Mouse (Mus musculus) lung, embryonic 16.5 days (tissue): ENCODE data around the gene H2-M10.6. TPM values are rescaled to one million over a fixed set of nuclear protein-coding genes. Genes with fewer than 3 reads are reported as not detected.

Experiments
- ATAC-seq: fragments of 200-750 bp; cut with Nextera tagmentation; 2 replicates; pipeline ENCODE4 v1.8.0; 2017; ENCODE audit warnings: low read depth, mild to moderate bottlenecking, moderate library complexity
- H3K27ac ChIP-seq: fragments of 300-500 bp; sonication (generic); 2 replicates; pipeline ENCODE4 v1.5.1; 2014; ENCODE audit warnings: mild to moderate bottlenecking, control low read depth, low read length
- H3K27me3 ChIP-seq: fragments of 300-500 bp; sonication (generic); 2 replicates; pipeline ENCODE4 v1.6.1; 2014; ENCODE audit warnings: low read depth, low read length, mixed read lengths; ENCODE audit not compliant: control insufficient read depth, insufficient read depth
- H3K36me3 ChIP-seq: fragments of 300-500 bp; sonication (generic); 2 replicates; pipeline ENCODE4 v1.6.1; 2014; ENCODE audit warnings: low read length; ENCODE audit not compliant: control insufficient read depth, insufficient read depth
- H3K4me1 ChIP-seq: fragments of 300-500 bp; sonication (generic); replicated peaks from 2 replicates; pipeline ENCODE4 v1.6.1; 2014; ENCODE audit warnings: low read length, mixed read lengths; ENCODE audit not compliant: control insufficient read depth, insufficient read depth
- H3K4me2 ChIP-seq: fragments of 300-500 bp; sonication (generic); 2 replicates; pipeline ENCODE4 v1.6.1; 2014; ENCODE audit warnings: low read depth, low read length, control low read depth
- H3K4me3 ChIP-seq: fragments of 300-500 bp; sonication (generic); 2 replicates; pipeline ENCODE4 v1.5.1; 2014; ENCODE audit warnings: mild to moderate bottlenecking, low read length, control low read depth
- H3K9ac ChIP-seq: fragments of 300-500 bp; sonication (generic); 2 replicates; pipeline ENCODE4 v1.6.1; 2014; ENCODE audit warnings: low read length, control low read depth
- H3K9me3 ChIP-seq: fragments of 300-500 bp; sonication (generic); 2 replicates; pipeline ENCODE4 v1.6.1; 2016; ENCODE audit warnings: low read length; ENCODE audit not compliant: control insufficient read depth
- WGBS: fragments of 180-500 bp; shearing (Covaris S2); extraction: QIAGEN DNeasy Blood & Tissue Kit; methylation state at CpG from one replicate; pipeline ENCODE4 v1.1.7; 2014; 5-methylcytosine and 5-hydroxymethylcytosine counted together
- polyA plus RNA-seq: library from polyadenylated mRNA; unstranded; fragments of >200 nt; fragmentation: Nextera tagmentation; extraction: Ambion mirVana; gene quantifications from 2 replicates; pipeline ENCODE4 v1.2.1, GENCODE M21; 2015

H2-M10.6 gene
- polyA plus RNA-seq, 1 experiment from 2014 or later: not detected

- H3K36me3 ChIP-seq: peaks cover 12% of the 10 kb centered on the region
- 65% methylated on average over 5 of the region's 5 CpGs for WGBS
These were observed 39.2 kb downstream of the H2-M10.6 start for GRCm38 (mm10) chr17:36851200-36851599.

GRCm38 (mm10) chr17:36851627-36852026 lies 39.7 kb downstream of the H2-M10.6 start:
- H3K27ac ChIP-seq: no peak overlapping the region
- peaks cover 16% of the 10 kb centered on the region for H3K36me3 ChIP-seq
- H3K9me3 ChIP-seq: no peaks in the 10 kb centered on the region
- H3K4me2 ChIP-seq: no peak overlapping the region
- no peak for ATAC-seq
- H3K4me1 ChIP-seq: peaks cover 7% of the 10 kb centered on the region; the same call in 1 of the 2 replicates
- no peak overlapping the region for H3K9ac ChIP-seq
- WGBS: 59% methylated on average over 5 of the region's 5 CpGs
- H3K4me3 ChIP-seq: no peak overlapping the region
- H3K27me3 ChIP-seq: no peaks in the 10 kb centered on the region

More at GRCm38 (mm10) chr17:36851200-36851599, 39.2 kb downstream of the H2-M10.6 start:
- Histone ChIP-seq H3K4me2 (no peak overlapping the region), H3K4me1 (peaks cover 7% of the 10 kb centered on the region; the same call in 1 of the 2 replicates), H3K4me3 (no peak overlapping the region), H3K9ac (no peak overlapping the region), H3K27ac (no peak overlapping the region), H3K27me3 (no peaks in the 10 kb centered on the region), H3K9me3 (no peaks in the 10 kb centered on the region)
- no peak; the same call in 1 of the 2 replicates for ATAC-seq

- 92% methylated on average over 3 of the region's 3 CpGs for WGBS
- peaks cover 31% of the 10 kb centered on the region for H3K36me3 ChIP-seq
- no peak for ATAC-seq
These were observed 43.5 kb downstream of the H2-M10.6 start for GRCm38 (mm10) chr17:36855484-36855883.

GRCm38 (mm10) chr17:36856236-36856635 lies 44.3 kb downstream of the H2-M10.6 start:
- no peak overlapping the region for H3K27ac ChIP-seq
- no peak for ATAC-seq
- peaks cover 31% of the 10 kb centered on the region for H3K36me3 ChIP-seq
- no peak overlapping the region for H3K9ac ChIP-seq
- H3K27me3 ChIP-seq: no peaks in the 10 kb centered on the region
- no peak overlapping the region for H3K4me2 ChIP-seq
- H3K4me3 ChIP-seq: no peak overlapping the region
- 0 out of 2 replicates have a peak, but pooled peaks cover under 1% of the 10 kb centered on the region for H3K4me1 ChIP-seq
- 85% methylated on average over 4 of the region's 4 CpGs for WGBS
- no peaks in the 10 kb centered on the region for H3K9me3 ChIP-seq

More at GRCm38 (mm10) chr17:36855484-36855883, 43.5 kb downstream of the H2-M10.6 start:
- Histone ChIP-seq H3K27ac (no peak overlapping the region), H3K27me3 (no peaks in the 10 kb centered on the region), H3K4me1 (peaks cover 2% of the 10 kb centered on the region; the same call in 1 of the 2 replicates), H3K9ac (no peak overlapping the region), H3K4me3 (no peak overlapping the region), H3K4me2 (no peak overlapping the region), H3K9me3 (no peaks in the 10 kb centered on the region)

- Histone ChIP-seq H3K4me2 (no peak overlapping the region), H3K9me3 (no peaks in the 10 kb centered on the region), H3K27me3 (no peaks in the 10 kb centered on the region), H3K4me1 (no peaks in the 10 kb centered on the region), H3K4me3 (no peak overlapping the region), H3K27ac (no peak overlapping the region), H3K9ac (no peak overlapping the region), H3K36me3 (peaks cover 29% of the 10 kb centered on the region)
- no peak for ATAC-seq
- 86% methylated on average over 3 of the region's 3 CpGs for WGBS
These were observed 46.2 kb downstream of the H2-M10.6 start for GRCm38 (mm10) chr17:36858181-36858580.

GRCm38 (mm10) chr17:36861680-36862079 lies 49.7 kb downstream of the H2-M10.6 start:
- no peak overlapping the region for H3K27ac ChIP-seq
- no peaks in the 10 kb centered on the region for H3K9me3 ChIP-seq
- peaks cover 15% of the 10 kb centered on the region for H3K27me3 ChIP-seq
- H3K9ac ChIP-seq: no peak overlapping the region
- 0 out of 2 replicates have a peak, but pooled peaks cover under 1% of the 10 kb centered on the region for H3K4me1 ChIP-seq
- H3K4me2 ChIP-seq: no peak overlapping the region
- WGBS: 34% methylated on average over 2 of the region's 2 CpGs
- no peak for ATAC-seq
- peaks cover 14% of the 10 kb centered on the region for H3K36me3 ChIP-seq
- H3K4me3 ChIP-seq: no peak overlapping the region

Other genes starting within 250 kb of the H2-M10.6 start
- gene H2-M9, start 169.5 kb upstream of the H2-M10.6 start, polyA plus RNA-seq: not detected in 2 replicates
- gene H2-M1, start 140.0 kb upstream of the H2-M10.6 start, polyA plus RNA-seq: not detected in 2 replicates
- not detected in 2 replicates for gene H2-M10.5, start 39.3 kb upstream of the H2-M10.6 start, polyA plus RNA-seq
- 40.6 and 44.4 TPM in 2 replicates for gene Trim26, start 25.0 kb downstream of the H2-M10.6 start, polyA plus RNA-seq
- gene Trim15, start 55.0 kb downstream of the H2-M10.6 start, polyA plus RNA-seq: 0.14 TPM in 1 of 2 replicates, not detected in the other
- 3.2 and 5.1 TPM in 2 replicates for gene Trim10, start 57.4 kb downstream of the H2-M10.6 start, polyA plus RNA-seq
- gene Trim40, start 78.0 kb downstream of the H2-M10.6 start, polyA plus RNA-seq: not detected in 2 replicates
- 0.13 TPM in 1 of 2 replicates, not detected in the other for gene Trim31, start 85.9 kb downstream of the H2-M10.6 start, polyA plus RNA-seq
- gene Rnf39, start 130.7 kb downstream of the H2-M10.6 start, polyA plus RNA-seq: 0.65 and 1.7 TPM in 2 replicates
- 104 and 117 TPM in 2 replicates for gene Ppp1r11, start 139.6 kb downstream of the H2-M10.6 start, polyA plus RNA-seq
- 93.7 and 96.4 TPM in 2 replicates for gene Znrd1, start 146.4 kb downstream of the H2-M10.6 start, polyA plus RNA-seq
- gene Znrd1as, start 146.4 kb downstream of the H2-M10.6 start, polyA plus RNA-seq: 7.2 and 7.7 TPM in 2 replicates
- gene 2410137M14Rik, start 169.1 kb downstream of the H2-M10.6 start, polyA plus RNA-seq: not detected in 2 replicates
- 0.33 and 0.38 TPM in 2 replicates for gene H2-M5, start 177.4 kb downstream of the H2-M10.6 start, polyA plus RNA-seq
- gene Zfp57, start 189.0 kb downstream of the H2-M10.6 start, polyA plus RNA-seq: 70.1 and 73.4 TPM in 2 replicates
- 0.11 TPM in 1 of 2 replicates, not detected in the other for gene Mog, start 211.2 kb downstream of the H2-M10.6 start, polyA plus RNA-seq
- gene Gabbr1, start 233.8 kb downstream of the H2-M10.6 start, polyA plus RNA-seq: 5.6 and 7.3 TPM in 2 replicates